ENCODE assay signal across 21 mouse cellular contexts in the genomic region with DNA sequence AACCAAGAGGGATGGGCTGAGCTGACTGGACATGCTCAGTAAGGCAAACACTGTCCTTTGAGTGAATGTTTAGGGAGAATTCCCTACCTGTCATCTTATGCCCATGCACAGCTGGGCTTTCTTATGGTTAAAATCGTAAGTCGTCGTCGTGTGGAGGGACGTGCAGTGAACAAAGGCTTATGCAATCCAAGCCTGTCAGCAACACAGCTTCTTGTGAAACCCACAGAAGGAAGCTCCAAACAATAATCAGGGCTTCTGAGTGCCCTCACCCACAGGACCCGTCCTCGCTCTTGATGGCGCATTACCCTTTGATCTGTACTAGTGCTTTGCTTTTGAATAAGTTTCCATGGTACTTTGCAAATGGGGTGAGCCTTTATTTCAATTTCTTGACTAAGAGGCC.
DNase-seq lines count a peak whose midpoint lies in the region; ATAC-seq and TF ChIP-seq lines count a peak whose summit lies in the region.
"Had no signal": no experiment of that assay in that cellular context is flagged by ENCODE, and none has a peak within 500 bp of the region (broad histone marks: within the 10 kb centered on the region; RNA-seq: fewer than 3 reads in every experiment).

No protein-coding gene starts in this region.

- no peaks in the 10 kb centered on the region for H3K36me3 ChIP-seq in lung, embryonic 14.5 days (ENCODE audit: insufficient read depth)
- H3K36me3 ChIP-seq in midbrain, embryonic 10.5 days = no peaks in the 10 kb centered on the region
- no peaks in the 10 kb centered on the region for H3K36me3 ChIP-seq in midbrain, embryonic 11.5 days (ENCODE audit: control insufficient read depth, insufficient read depth, low read length)
- H3K36me3 ChIP-seq: embryonic facial prominence, embryonic 10.5 days; heart, embryonic 13.5 days; hindbrain, embryonic 13.5 days had no signal

- no peak overlapping the region for H3K4me2 ChIP-seq in lung, embryonic 14.5 days
- H3K4me2 ChIP-seq in midbrain, embryonic 11.5 days = no peak overlapping the region
- H3K4me2 ChIP-seq: forebrain, embryonic 13.5 days; heart, embryonic 13.5 days; hindbrain, embryonic 13.5 days had no signal

- H3K9ac ChIP-seq in lung, embryonic 14.5 days = no peak overlapping the region
- no peak overlapping the region for H3K9ac ChIP-seq in midbrain, embryonic 11.5 days (ENCODE audit: low read length)
- H3K9ac ChIP-seq: forebrain, embryonic 13.5 days; forebrain, postnatal 0 days; heart, embryonic 13.5 days; hindbrain, embryonic 13.5 days had no signal

- no peaks in the 10 kb centered on the region for H3K27me3 ChIP-seq in lung, embryonic 14.5 days (ENCODE audit: insufficient read depth, low read length)
- peaks cover 4% of the 10 kb centered on the region; the same call in 1 of the 2 replicates for H3K27me3 ChIP-seq in midbrain, embryonic 10.5 days (ENCODE audit: low read depth, poor library complexity, severe bottlenecking)
- no peaks in the 10 kb centered on the region for H3K27me3 ChIP-seq in midbrain, embryonic 11.5 days (ENCODE audit: control insufficient read depth, insufficient read depth, low read length)
- H3K27me3 ChIP-seq: forebrain, embryonic 13.5 days; hindbrain, embryonic 13.5 days had no signal

- no peaks in the 10 kb centered on the region for H3K9me3 ChIP-seq in lung, embryonic 14.5 days (ENCODE audit: low read depth, low read length)
- 0 out of 2 replicates have a peak, but pooled peaks cover 4% of the 10 kb centered on the region for H3K9me3 ChIP-seq in midbrain, embryonic 10.5 days (replicated peaks)
- H3K9me3 ChIP-seq in midbrain, embryonic 11.5 days (ENCODE audit: control insufficient read depth, low read length) = no peaks in the 10 kb centered on the region
- H3K9me3 ChIP-seq: embryonic facial prominence, embryonic 10.5 days; forebrain, embryonic 13.5 days; heart, embryonic 13.5 days; hindbrain, embryonic 13.5 days had no signal

- peak; percentile 26 for DNase-seq in lung, embryonic 14.5 days
- no peak for DNase-seq in lung, postnatal 36 days
- no peak for DNase-seq in midbrain, embryonic 10.5 days (ENCODE audit: low spot score)
- no peak for DNase-seq in midbrain, embryonic 11.5 days (ENCODE audit: low spot score, missing footprints)
- DNase-seq in left cerebral cortex, postnatal 4 days = no peak
- DNase-seq: adrenal gland, adult 2 months; adrenal gland, postnatal 25 days; cerebellum, adult 18-20 months; cerebellum, adult 9-11 months; cerebellum, postnatal 36 days; forebrain, postnatal 0 days; gastrocnemius, adult 2 months; gastrocnemius, postnatal 25 days; heart, adult 11 months; heart, postnatal 36 days had no signal

- intact Hi-C loops in left cerebral cortex, postnatal 4 days (cut with DNase I) = no loop called here

- 61% methylated on average over 8 of the region's 8 CpGs for WGBS in lung, embryonic 14.5 days
- 77% methylated on average over 8 of the region's 8 CpGs for WGBS in midbrain, embryonic 10.5 days
- 62% methylated on average over 8 of the region's 8 CpGs for WGBS in midbrain, embryonic 11.5 days

- no peak for TF ChIP-seq CTCF in lung, embryonic 14.5 days (IDR thresholded peaks at IDR 0.05; ENCODE audit: low read depth)

- no peak overlapping the region for H3K27ac ChIP-seq in lung, embryonic 14.5 days (ENCODE audit: low read depth)
- H3K27ac ChIP-seq in midbrain, embryonic 10.5 days (replicated peaks) = peak overlapping the region; percentile 77
- H3K27ac ChIP-seq in midbrain, embryonic 11.5 days (ENCODE audit: low read depth, low read length) = no peak overlapping the region
- H3K27ac ChIP-seq: embryonic facial prominence, embryonic 10.5 days; forebrain, embryonic 13.5 days; gastrocnemius, adult 2 months; heart, embryonic 13.5 days; hindbrain, embryonic 13.5 days had no signal

- H3K4me3 ChIP-seq in lung, embryonic 14.5 days (ENCODE audit: low read depth, low read length) = no peak overlapping the region
- no peak overlapping the region for H3K4me3 ChIP-seq in midbrain, embryonic 10.5 days
- H3K4me3 ChIP-seq in midbrain, embryonic 11.5 days (ENCODE audit: low read depth, low read length) = no peak overlapping the region
- H3K4me3 ChIP-seq: embryonic facial prominence, embryonic 10.5 days; forebrain, embryonic 13.5 days; gastrocnemius, adult 2 months; heart, embryonic 13.5 days; hindbrain, embryonic 13.5 days had no signal

- no peak for ATAC-seq in lung, embryonic 14.5 days (ENCODE audit: insufficient read depth)
- ATAC-seq in midbrain, embryonic 11.5 days (ENCODE audit: low FRiP score) = no peak
- peak; percentile 87 for ATAC-seq in megakaryocyte, adult 5-6 weeks (ENCODE audit: poor library complexity, severe bottlenecking)
- no peak for ATAC-seq in megakaryocyte-erythroid progenitor cell, adult 5-6 weeks (replicated peaks; ENCODE audit: low FRiP score, low TSS enrichment, poor library complexity, severe bottlenecking)
- ATAC-seq: forebrain, embryonic 13.5 days; forebrain, postnatal 0 days had no signal

- no peaks in the 10 kb centered on the region for H3K4me1 ChIP-seq in lung, embryonic 14.5 days (ENCODE audit: insufficient read depth)
- H3K4me1 ChIP-seq in midbrain, embryonic 10.5 days = peaks cover 44% of the 10 kb centered on the region
- peaks cover 10% of the 10 kb centered on the region for H3K4me1 ChIP-seq in midbrain, embryonic 11.5 days (ENCODE audit: control insufficient read depth, insufficient read depth, low read length)
- H3K4me1 ChIP-seq: heart, embryonic 13.5 days had no signal
